Mouse (Mus musculus) lung, adult 10 weeks (tissue): ENCODE measurements around the gene Vps54. TPM values are rescaled to one million over a fixed set of nuclear protein-coding genes. Genes with fewer than 3 reads are reported as not detected.

Experiments
- polyA plus RNA-seq: library from polyadenylated mRNA; stranded (reverse); fragments of 350-450 nt; fragmentation: Illumina TruSeq; extraction: RNeasy Lipid Tissue Mini Kit (QIAGEN cat#74804); gene quantifications from one replicate; pipeline ENCODE4 v1.2.3, GENCODE M21; 2014; ENCODE audit warnings: low read depth, low replicate concordance; ENCODE audit not compliant: insufficient read depth

The Vps54 gene
- 22.4 TPM for polyA plus RNA-seq

GRCm38 (mm10) chr11:21239021-21239661, at the start of gene Vps54:
Gene Vps54, plus strand, starts transcription at chr11:21239281.

Other genes starting within 250 kb of the Vps54 start
- 17.5 TPM for gene Peli1, start 148.0 kb upstream of the Vps54 start, polyA plus RNA-seq
- 71.0 TPM for gene Ugp2, start 131.9 kb downstream of the Vps54 start, polyA plus RNA-seq